Comparison of ENCODE assay signal across 8 mouse cellular contexts in genomic region chr1:51334289-51334688, GRCm38 (mm10). TPM values are rescaled to one million over a fixed set of nuclear protein-coding genes. Genes with fewer than 3 reads are reported as not detected.
DNase-seq lines count a peak whose midpoint lies in the region; ATAC-seq and TF ChIP-seq lines count a peak whose summit lies in the region.

No protein-coding gene starts in this region.

- no peaks in the 10 kb centered on the region for H3K27me3 ChIP-seq in heart, embryonic 12.5 days (replicated peaks)
- no peaks in the 10 kb centered on the region for H3K27me3 ChIP-seq in hindbrain, embryonic 11.5 days (ENCODE audit: control insufficient read depth, insufficient read depth, low read length)
- no peaks in the 10 kb centered on the region for H3K27me3 ChIP-seq in neural tube, embryonic 11.5 days (ENCODE audit: control insufficient read depth, insufficient read depth, low read length)

- no peaks in the 10 kb centered on the region for H3K9me3 ChIP-seq in heart, embryonic 12.5 days (replicated peaks)
- no peaks in the 10 kb centered on the region for H3K9me3 ChIP-seq in hindbrain, embryonic 11.5 days (ENCODE audit: control insufficient read depth, low read length)
- H3K9me3 ChIP-seq in neural tube, embryonic 11.5 days (ENCODE audit: control insufficient read depth, low read length): no peaks in the 10 kb centered on the region

- WGBS in heart, embryonic 12.5 days: 17% methylated on average over 6 of the region's 6 CpGs
- 36% methylated on average over 6 of the region's 6 CpGs for WGBS in hindbrain, embryonic 11.5 days
- WGBS in neural tube, embryonic 11.5 days: 34% methylated on average over 6 of the region's 6 CpGs

- no peak overlapping the region for H3K9ac ChIP-seq in heart, embryonic 12.5 days
- no peak overlapping the region for H3K9ac ChIP-seq in hindbrain, embryonic 11.5 days (ENCODE audit: low read depth, low read length)
- 0 out of 2 replicates have a peak overlapping the region, but pooled peaks have one; percentile 23 for H3K9ac ChIP-seq in neural tube, embryonic 11.5 days (ENCODE audit: low read length)

- H3K4me3 ChIP-seq in heart, embryonic 12.5 days: peak overlapping the region; percentile 8; the same call in 1 of the 2 replicates
- H3K4me3 ChIP-seq in hindbrain, embryonic 11.5 days (ENCODE audit: low read depth, low read length): no peak overlapping the region
- H3K4me3 ChIP-seq in left cerebral cortex, adult 2 months: 0 out of 2 replicates have a peak overlapping the region, but pooled peaks have one; percentile 19
- H3K4me3 ChIP-seq in neural tube, embryonic 11.5 days (ENCODE audit: low read depth, low read length): no peak overlapping the region

- no peaks in the 10 kb centered on the region for H3K36me3 ChIP-seq in heart, embryonic 12.5 days
- H3K36me3 ChIP-seq in hindbrain, embryonic 11.5 days (ENCODE audit: control insufficient read depth, insufficient read depth, low read length): no peaks in the 10 kb centered on the region
- no peaks in the 10 kb centered on the region for H3K36me3 ChIP-seq in neural tube, embryonic 11.5 days (ENCODE audit: control insufficient read depth, insufficient read depth, low read length)

- H3K4me1 ChIP-seq in heart, embryonic 12.5 days (replicated peaks): peaks cover 21% of the 10 kb centered on the region
- H3K4me1 ChIP-seq in hindbrain, embryonic 11.5 days (replicated peaks; ENCODE audit: control insufficient read depth, insufficient read depth, low read length): no peaks in the 10 kb centered on the region
- peaks cover 3% of the 10 kb centered on the region; the same call in 1 of the 2 replicates for H3K4me1 ChIP-seq in neural tube, embryonic 11.5 days (ENCODE audit: control insufficient read depth, insufficient read depth, low read length)

- H3K27ac ChIP-seq in heart, embryonic 12.5 days (ENCODE audit: poor library complexity, severe bottlenecking): 0 out of 2 replicates have a peak overlapping the region, but pooled peaks have one; percentile 36
- no peak overlapping the region for H3K27ac ChIP-seq in hindbrain, embryonic 11.5 days (ENCODE audit: low read depth, low read length)
- H3K27ac ChIP-seq in left cerebral cortex, adult 2 months: peak overlapping the region; percentile 89
- H3K27ac ChIP-seq in neural tube, embryonic 11.5 days (ENCODE audit: low read depth, low read length): no peak overlapping the region

- intact Hi-C loops in left cerebral cortex, adult 2 months (cut with DNase I): loop anchor here (1.0 to 10.0 kb wide), 6 partner anchors 137 to 407 kb away; no protein-coding TSS in a partner anchor

- H3K4me2 ChIP-seq in heart, embryonic 12.5 days: peak overlapping the region; percentile 68
- no peak overlapping the region for H3K4me2 ChIP-seq in hindbrain, embryonic 11.5 days (replicated peaks; ENCODE audit: low read depth, low read length)
- no peak overlapping the region for H3K4me2 ChIP-seq in neural tube, embryonic 11.5 days (ENCODE audit: low read depth)

- peak; percentile 63 for ATAC-seq in heart, embryonic 12.5 days (ENCODE audit: insufficient number of reproducible peaks, low FRiP score)
- peak; percentile 53 for ATAC-seq in hindbrain, embryonic 11.5 days (ENCODE audit: low FRiP score)
- 0 out of 2 replicates have a peak, but pooled peaks have one; percentile 2 for ATAC-seq in neural tube, embryonic 11.5 days (ENCODE audit: insufficient read depth, low FRiP score, low TSS enrichment)

- no peak for TF ChIP-seq CTCF in left cerebral cortex, adult 2 months (IDR thresholded peaks at IDR 0.05)

- no peak for DNase-seq in heart, postnatal 4 days
- peak; percentile 27 to 49 for DNase-seq in cerebellum, postnatal 36 days
- peak; percentile 31 for DNase-seq in hindbrain, embryonic 11.5 days (ENCODE audit: low spot score)
- peak; percentile 55 to 57 for DNase-seq in left cerebral cortex, adult 2 months (ENCODE audit: extremely low spot score in 1 of 2, low spot score in 2 of 2)
- peak; percentile 15 for DNase-seq in neural tube, embryonic 11.5 days (ENCODE audit: low spot score)
- DNase-seq in embryo, embryonic 11 days: no peak
- no peak for DNase-seq in adrenal gland, adult 18-20 months (ENCODE audit: low spot score in 2 of 2)

RNA-seq across cellular contexts. Expression of gene Cavin2, which starts 45.4 kb away (rescaled TPM):
- polyA plus RNA-seq in heart, embryonic 12.5 days (2016; fragmentation: Nextera tagmentation; extraction: Ambion mirVana): 131 and 140 TPM in 2 replicates
- total RNA-seq in heart, postnatal 4 days (2021): 100 to 1,000 TPM; 203 to 211 TPM
- polyA plus RNA-seq in hindbrain, embryonic 11.5 days (2014; fragmentation: Nextera tagmentation; extraction: Ambion mirVana): 4.5 and 5.0 TPM in 2 replicates
- 10 to 100 TPM in 1 of 2 experiments, 1 to 10 TPM in 1; 8.7 to 10.7 TPM for total RNA-seq in left cerebral cortex, adult 2 months (2021)
- polyA plus RNA-seq in neural tube, embryonic 11.5 days (2014; fragmentation: Nextera tagmentation; extraction: Ambion mirVana): 8.3 and 8.8 TPM in 2 replicates
- total RNA-seq in adrenal gland, adult 18-20 months (2021): 10 to 100 TPM; 49.2 to 98.0 TPM

Comparison
In these comparisons a context has a peak if more than half of its experiments do, and no peak if none do; other contexts are left out.
1. ATAC-seq: peak in every context shown above with its lines; median percentile 63 in heart, embryonic 12.5 days; 53 in hindbrain, embryonic 11.5 days; 2 in neural tube, embryonic 11.5 days.
2. H3K27ac ChIP-seq: peak in heart, embryonic 12.5 days (single experiment) and left cerebral cortex, adult 2 months (single experiment); none in hindbrain, embryonic 11.5 days (single experiment) and neural tube, embryonic 11.5 days (single experiment).
3. H3K4me3 ChIP-seq: peak in heart, embryonic 12.5 days (single experiment) and left cerebral cortex, adult 2 months (single experiment); none in hindbrain, embryonic 11.5 days (single experiment) and neural tube, embryonic 11.5 days (single experiment).
4. DNase-seq: peak in cerebellum, postnatal 36 days (2 of 2), hindbrain, embryonic 11.5 days (single experiment), left cerebral cortex, adult 2 months (2 of 2) and neural tube, embryonic 11.5 days (single experiment); none in heart, postnatal 4 days (single experiment), embryo, embryonic 11 days (single experiment) and adrenal gland, adult 18-20 months (0 of 2).
5. RNA of gene Cavin2, which starts 45.4 kb away (total RNA-seq): 203 to 211 TPM in heart, postnatal 4 days and 49.2 to 98.0 TPM in adrenal gland, adult 18-20 months; 8.7 to 10.7 TPM in left cerebral cortex, adult 2 months; every median in the first group is over 4 times any median in the second.